ENCODE assay signal across 8 mouse cellular contexts in genomic region chr6:35288114-35288761, GRCm38 (mm10). TPM values are rescaled to one million over a fixed set of nuclear protein-coding genes. Genes with fewer than 3 reads are reported as not detected.
DNase-seq lines count a peak whose midpoint lies in the region; ATAC-seq and TF ChIP-seq lines count a peak whose summit lies in the region.

No protein-coding gene starts in this region.

- ATAC-seq in intestine, embryonic 16.5 days: peak; percentile 31

- H3K27ac ChIP-seq in intestine, embryonic 16.5 days (ENCODE audit: low read length): 0 out of 2 replicates have a peak overlapping the region, but pooled peaks have one; percentile 16
- peak overlapping the region; percentile 42; the same call in 1 of the 2 replicates for H3K27ac ChIP-seq in olfactory bulb, adult 2 months (ENCODE audit: insufficient read depth, low read depth, low read length)

- intact Hi-C loops in left cerebral cortex, postnatal 10 days (cut with DNase I): no loop called here

- no peaks in the 10 kb centered on the region for H3K27me3 ChIP-seq in intestine, embryonic 16.5 days (replicated peaks; ENCODE audit: control insufficient read depth, insufficient read depth, low read length)

- no peaks in the 10 kb centered on the region for H3K36me3 ChIP-seq in intestine, embryonic 16.5 days (ENCODE audit: control insufficient read depth, insufficient read depth, low read length)

- TF ChIP-seq CTCF in olfactory bulb, adult 2 months (IDR thresholded peaks at IDR 0.05; ENCODE audit: insufficient read depth, low read depth, low read length): no peak

- no peak overlapping the region for H3K4me2 ChIP-seq in intestine, embryonic 16.5 days (ENCODE audit: low read depth, low read length)

- 53% methylated on average over 11 of the region's 11 CpGs for WGBS in intestine, embryonic 16.5 days
- 16% methylated on average over 11 of the region's 11 CpGs for WGBS in olfactory bulb, adult 2 months

- no peak for TF ChIP-seq POLR2A in olfactory bulb, adult 2 months (IDR thresholded peaks at IDR 0.05; ENCODE audit: insufficient read depth, low read depth, low read length)

- H3K9ac ChIP-seq in intestine, embryonic 16.5 days (ENCODE audit: low read depth, low read length): no peak overlapping the region

- peaks cover 4% of the 10 kb centered on the region; the same call in 1 of the 2 replicates for H3K4me1 ChIP-seq in intestine, embryonic 16.5 days (ENCODE audit: control insufficient read depth, insufficient read depth, low read length)
- H3K4me1 ChIP-seq in olfactory bulb, adult 2 months (ENCODE audit: control insufficient read depth, insufficient read depth, low read length): peaks cover 21% of the 10 kb centered on the region

- DNase-seq in embryo, embryonic 10.5 days (ENCODE audit: low spot score): peak; percentile 5
- DNase-seq in embryo, embryonic 9.5 days (ENCODE audit: extremely low spot score): no peak
- peak; percentile 75 for DNase-seq in brain, adult 2 months (ENCODE audit: low read depth, low spot score)
- peak; percentile 16 for DNase-seq in gastrocnemius, postnatal 25 days
- DNase-seq in left cerebral cortex, postnatal 10 days (ENCODE audit: extremely low spot score in 1 of 2, low spot score in 2 of 2): peak; percentile 41 to 80
- DNase-seq in spleen, postnatal 14 days (ENCODE audit: low spot score in 2 of 2): no peak

- H3K4me3 ChIP-seq in intestine, embryonic 16.5 days (ENCODE audit: low read length): no peak overlapping the region
- no peak overlapping the region for H3K4me3 ChIP-seq in olfactory bulb, adult 2 months (ENCODE audit: insufficient read depth, low read depth, low read length)

- H3K9me3 ChIP-seq in intestine, embryonic 16.5 days (ENCODE audit: control insufficient read depth, low read length): no peaks in the 10 kb centered on the region

RNA-seq across cellular contexts. Expression of gene Slc13a4, which starts 19.7 kb away (rescaled TPM):
- total RNA-seq in gastrocnemius, postnatal 25 days (2021): under 1 TPM; 0.18 to 0.27 TPM
- 0.27 and 0.43 TPM in 2 replicates for polyA plus RNA-seq in intestine, embryonic 16.5 days (2015; fragmentation: Nextera tagmentation; extraction: Ambion mirVana)
- 10 to 100 TPM; 10.5 TPM for total RNA-seq in left cerebral cortex, postnatal 10 days (2021)
- polyA plus RNA-seq in olfactory bulb, adult 2 months (2012; ENCODE audit: insufficient read depth, insufficient read length, low replicate concordance, missing spikeins): not detected in 2 replicates

RNA-seq across cellular contexts. Expression of gene Fam180a, which starts 37.7 kb away (rescaled TPM):
- under 1 TPM; 0.32 to 0.56 TPM for total RNA-seq in gastrocnemius, postnatal 25 days (2021)
- polyA plus RNA-seq in intestine, embryonic 16.5 days (2015; fragmentation: Nextera tagmentation; extraction: Ambion mirVana): 1.8 and 2.1 TPM in 2 replicates
- total RNA-seq in left cerebral cortex, postnatal 10 days (2021): 1 to 10 TPM; 4.9 to 6.4 TPM
- not detected in 2 replicates for polyA plus RNA-seq in olfactory bulb, adult 2 months (2012; ENCODE audit: insufficient read depth, insufficient read length, low replicate concordance, missing spikeins)

Comparison
In these comparisons a context has a peak if more than half of its experiments do, and no peak if none do; other contexts are left out.
1. DNase-seq: peak in embryo, embryonic 10.5 days (single experiment), brain, adult 2 months (single experiment), gastrocnemius, postnatal 25 days (single experiment) and left cerebral cortex, postnatal 10 days (2 of 2); none in embryo, embryonic 9.5 days (single experiment) and spleen, postnatal 14 days (0 of 2).
2. RNA of gene Slc13a4, which starts 19.7 kb away (total RNA-seq): 10.5 TPM in left cerebral cortex, postnatal 10 days; 0.18 to 0.27 TPM in gastrocnemius, postnatal 25 days; every median in the first group is over 4 times any median in the second.